Mouse (Mus musculus) midbrain, embryonic 14.5 days (tissue): ENCODE measurements at regions not wholly inside any gene's neighbourhood (a gene's known extent, or its start where the extent isn't known, plus 50 kb on each side); places are given as distances from the start of the nearest gene placed in this dataset.

Experiments
- ATAC-seq: fragments of 200-750 bp; cut with Nextera tagmentation; 2 replicates; pipeline ENCODE4 v1.8.0; 2017; ENCODE audit warnings: moderate number of reproducible peaks, moderate library complexity; ENCODE audit not compliant: low FRiP score, low TSS enrichment
- DNase-seq: peaks from one replicate; pipeline ENCODE4 v3.0.0-alpha.2; 2015
- H3K27ac ChIP-seq: fragments of 300-500 bp; sonication (generic); replicated peaks from 2 replicates; pipeline ENCODE4 v1.5.1; 2014; ENCODE audit warnings: mild to moderate bottlenecking, low read depth, low read length, moderate library complexity
- H3K27me3 ChIP-seq: fragments of 300-500 bp; sonication (generic); 2 replicates; pipeline ENCODE4 v1.6.1; 2014; ENCODE audit warnings: low read length, control low read depth, mixed read lengths; ENCODE audit not compliant: control insufficient read depth, insufficient read depth
- H3K36me3 ChIP-seq: fragments of 300-500 bp; sonication (generic); 2 replicates; pipeline ENCODE4 v1.6.1; 2014; ENCODE audit warnings: low read length, control low read depth; ENCODE audit not compliant: control insufficient read depth, insufficient read depth
- H3K4me1 ChIP-seq: fragments of 300-500 bp; sonication (generic); 2 replicates; pipeline ENCODE4 v1.6.1; 2014; ENCODE audit warnings: mild to moderate bottlenecking, antibody characterized with exemption, low read length, control low read depth; ENCODE audit not compliant: control insufficient read depth, insufficient read depth
- H3K4me2 ChIP-seq: fragments of 300-500 bp; sonication (generic); 2 replicates; pipeline ENCODE4 v1.6.1; 2014; ENCODE audit warnings: mild to moderate bottlenecking, low read length, moderate library complexity
- H3K4me3 ChIP-seq: fragments of 300-500 bp; sonication (generic); replicated peaks from 2 replicates; pipeline ENCODE4 v1.5.1; 2014; ENCODE audit warnings: low read depth, low read length
- H3K9ac ChIP-seq: fragments of 300-500 bp; sonication (generic); replicated peaks from 2 replicates; pipeline ENCODE4 v1.6.1; 2014; ENCODE audit warnings: mild to moderate bottlenecking, low read length, moderate library complexity
- H3K9me3 ChIP-seq: fragments of 300-500 bp; sonication (generic); 2 replicates; pipeline ENCODE4 v1.6.1; 2016; ENCODE audit warnings: low read length, control low read depth, mixed read lengths; ENCODE audit not compliant: control insufficient read depth
- WGBS: fragments of 180-500 bp; shearing (Covaris S2); extraction: QIAGEN DNeasy Blood & Tissue Kit; methylation state at CpG from one replicate; pipeline ENCODE4 v1.1.7; 2014; 5-methylcytosine and 5-hydroxymethylcytosine counted together

- DNase-seq = no peak
These were observed 104.8 kb upstream of the Sstr4 start for GRCm38 (mm10) chr2:148290326-148290725.

GRCm38 (mm10) chr2:148292442-148292841, 102.7 kb upstream of the Sstr4 start:
- Histone ChIP-seq H3K27me3 (no peaks in the 10 kb centered on the region), H3K9ac (no peak overlapping the region), H3K9me3 (no peaks in the 10 kb centered on the region), H3K4me3 (no peak overlapping the region), H3K27ac (no peak overlapping the region), H3K4me1 (no peaks in the 10 kb centered on the region), H3K4me2 (no peak overlapping the region), H3K36me3 (no peaks in the 10 kb centered on the region)
- 90% methylated on average over 5 of the region's 5 CpGs for WGBS
- ATAC-seq (no peak), DNase-seq (no peak)

More at GRCm38 (mm10) chr2:148290326-148290725, 104.8 kb upstream of the Sstr4 start:
- H3K9ac ChIP-seq = no peak overlapping the region
- no peaks in the 10 kb centered on the region for H3K27me3 ChIP-seq
- no peak overlapping the region for H3K4me2 ChIP-seq
- ATAC-seq = no peak
- H3K4me3 ChIP-seq = no peak overlapping the region
- H3K9me3 ChIP-seq = no peaks in the 10 kb centered on the region
- 79% methylated on average over 3 of the region's 3 CpGs for WGBS
- H3K4me1 ChIP-seq = no peaks in the 10 kb centered on the region
- H3K36me3 ChIP-seq = no peaks in the 10 kb centered on the region
- H3K27ac ChIP-seq = no peak overlapping the region

- no peak overlapping the region for H3K4me3 ChIP-seq
- DNase-seq (peak; percentile 30), ATAC-seq (no peak)
- no peaks in the 10 kb centered on the region for H3K9me3 ChIP-seq
- no peaks in the 10 kb centered on the region for H3K27me3 ChIP-seq
- H3K27ac ChIP-seq = no peak overlapping the region
- no peak overlapping the region for H3K9ac ChIP-seq
- WGBS = 60% methylated on average over 2 of the region's 2 CpGs
- H3K36me3 ChIP-seq = no peaks in the 10 kb centered on the region
- no peak overlapping the region for H3K4me2 ChIP-seq
- no peaks in the 10 kb centered on the region for H3K4me1 ChIP-seq
These were observed 102.2 kb upstream of the Sstr4 start for GRCm38 (mm10) chr2:148292895-148293294.

- 76% methylated on average over 2 of the region's 2 CpGs for WGBS
- H3K27me3 ChIP-seq = no peaks in the 10 kb centered on the region
- no peaks in the 10 kb centered on the region for H3K9me3 ChIP-seq
- H3K4me2 ChIP-seq = no peak overlapping the region
- H3K4me1 ChIP-seq = no peaks in the 10 kb centered on the region
- ATAC-seq (no peak), DNase-seq (no peak)
- H3K27ac ChIP-seq = no peak overlapping the region
- no peak overlapping the region for H3K4me3 ChIP-seq
- no peak overlapping the region for H3K9ac ChIP-seq
- no peaks in the 10 kb centered on the region for H3K36me3 ChIP-seq
These were observed 94.3 kb upstream of the Sstr4 start for GRCm38 (mm10) chr2:148300879-148301278.

- H3K36me3 ChIP-seq = no peaks in the 10 kb centered on the region
- no peak for DNase-seq
- H3K9ac ChIP-seq = no peak overlapping the region
- H3K27me3 ChIP-seq = no peaks in the 10 kb centered on the region
- H3K27ac ChIP-seq = no peak overlapping the region
- no peaks in the 10 kb centered on the region for H3K4me1 ChIP-seq
- no peak overlapping the region for H3K4me3 ChIP-seq
- no peak for ATAC-seq
- no peaks in the 10 kb centered on the region for H3K9me3 ChIP-seq
- 87% methylated on average over 2 of the region's 2 CpGs for WGBS
- H3K4me2 ChIP-seq = no peak overlapping the region
These were observed 82.9 kb upstream of the Sstr4 start for GRCm38 (mm10) chr2:148312255-148312654.

GRCm38 (mm10) chr2:148320896-148321295, 74.2 kb upstream of the Sstr4 start:
- Histone ChIP-seq H3K4me2 (no peak overlapping the region), H3K9me3 (no peaks in the 10 kb centered on the region), H3K9ac (no peak overlapping the region), H3K27ac (no peak overlapping the region), H3K4me1 (no peaks in the 10 kb centered on the region), H3K27me3 (no peaks in the 10 kb centered on the region), H3K4me3 (no peak overlapping the region), H3K36me3 (no peaks in the 10 kb centered on the region)
- WGBS = 76% methylated on average over 1 of the region's 1 CpGs
- ATAC-seq = no peak
- no peak for DNase-seq

GRCm38 (mm10) chr2:148325362-148325761, 69.8 kb upstream of the Sstr4 start:
- H3K4me1 ChIP-seq = no peaks in the 10 kb centered on the region
- no peak overlapping the region for H3K4me3 ChIP-seq
- WGBS = 92% methylated on average over 3 of the region's 3 CpGs
- no peak overlapping the region for H3K27ac ChIP-seq
- H3K4me2 ChIP-seq = no peak overlapping the region
- DNase-seq (no peak), ATAC-seq (no peak)
- no peak overlapping the region for H3K9ac ChIP-seq
- H3K9me3 ChIP-seq = no peaks in the 10 kb centered on the region
- no peaks in the 10 kb centered on the region for H3K36me3 ChIP-seq
- H3K27me3 ChIP-seq = no peaks in the 10 kb centered on the region

- no peak overlapping the region for H3K4me3 ChIP-seq
- no peaks in the 10 kb centered on the region for H3K9me3 ChIP-seq
- no peaks in the 10 kb centered on the region for H3K27me3 ChIP-seq
- ATAC-seq (no peak), DNase-seq (peak; percentile 12)
- no peak overlapping the region for H3K27ac ChIP-seq
- no peaks in the 10 kb centered on the region for H3K36me3 ChIP-seq
- no peak overlapping the region for H3K4me2 ChIP-seq
- no peak overlapping the region for H3K9ac ChIP-seq
- 55% methylated on average over 4 of the region's 4 CpGs for WGBS
- no peaks in the 10 kb centered on the region for H3K4me1 ChIP-seq
These were observed 69.2 kb upstream of the Sstr4 start for GRCm38 (mm10) chr2:148325854-148326387.

GRCm38 (mm10) chr2:148326414-148326813, 68.7 kb upstream of the Sstr4 start:
- DNase-seq = no peak
- H3K4me1 ChIP-seq = no peaks in the 10 kb centered on the region
- no peak overlapping the region for H3K4me2 ChIP-seq
- no peaks in the 10 kb centered on the region for H3K27me3 ChIP-seq
- H3K27ac ChIP-seq = no peak overlapping the region
- H3K4me3 ChIP-seq = no peak overlapping the region
- no peaks in the 10 kb centered on the region for H3K36me3 ChIP-seq
- no peaks in the 10 kb centered on the region for H3K9me3 ChIP-seq
- no peak overlapping the region for H3K9ac ChIP-seq
- WGBS = 74% methylated on average over 2 of the region's 2 CpGs
- ATAC-seq = no peak
